Mouse (Mus musculus): ENCODE measurements at regions not wholly inside any gene's neighbourhood (a gene's known extent, or its start where the extent isn't known, plus 50 kb on each side); places are given as distances from the start of the nearest gene placed in this dataset.

GRCm38 (mm10) chr15:27238301-27238700 lies 228.2 kb upstream of the Ank start:
- no peak for TF ChIP-seq MAFK (IDR thresholded peaks at IDR 0.05; ENCODE audit: insufficient read depth, low read depth, low read length)
- TF ChIP-seq ZC3H11A (IDR thresholded peaks at IDR 0.05; ENCODE audit: borderline replicate concordance, low read depth, low read length) = no peak
